Mouse (Mus musculus): ENCODE results near the gene Nbeal1.
"Not testable (repeated sequence)": the region's sequence is repeated elsewhere in the genome, so short reads cannot be mapped to it uniquely, and the experiment has no call there.

Nbeal1 gene
- long read RNA-seq, experiment 1, partial matches to known transcripts = 3 of 7 reads
- long read RNA-seq, experiment 1, other reads (novel, unspliced or antisense) = 4 of 7 reads
- long read RNA-seq, experiment 2, partial matches to known transcripts = 3 of 9 reads
- long read RNA-seq, experiment 2, other reads (novel, unspliced or antisense) = 5 of 9 reads

- intact Hi-C loops (cut with DNase I) = no loop called here
These were observed at the start of gene Nbeal1 for GRCm38 (mm10) chr1:60179932-60180783. Gene Nbeal1, plus strand, starts transcription at chr1:60180599.

DNA sequence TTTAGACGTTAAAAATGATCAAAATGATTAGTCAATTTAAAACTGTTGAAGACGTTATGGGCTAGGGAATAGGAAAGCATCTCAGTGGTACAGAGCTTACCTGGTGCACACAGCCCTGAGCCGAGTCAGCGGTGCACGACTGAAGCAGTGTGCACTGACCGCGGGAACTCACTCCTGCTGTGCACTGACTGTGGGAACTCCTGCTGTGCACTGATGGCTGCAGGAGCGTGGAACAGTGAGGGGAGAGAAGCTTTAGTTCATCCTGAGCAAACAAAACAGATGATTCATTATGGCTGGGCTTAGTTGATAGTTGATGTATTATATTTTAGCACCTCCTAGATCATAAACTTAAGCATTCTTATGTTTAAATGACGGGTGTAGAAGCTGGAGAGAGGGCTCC, 43.1 kb upstream of the Nbeal1 start:
- intact Hi-C loops (cut with DNase I) = no loop called here

DNA sequence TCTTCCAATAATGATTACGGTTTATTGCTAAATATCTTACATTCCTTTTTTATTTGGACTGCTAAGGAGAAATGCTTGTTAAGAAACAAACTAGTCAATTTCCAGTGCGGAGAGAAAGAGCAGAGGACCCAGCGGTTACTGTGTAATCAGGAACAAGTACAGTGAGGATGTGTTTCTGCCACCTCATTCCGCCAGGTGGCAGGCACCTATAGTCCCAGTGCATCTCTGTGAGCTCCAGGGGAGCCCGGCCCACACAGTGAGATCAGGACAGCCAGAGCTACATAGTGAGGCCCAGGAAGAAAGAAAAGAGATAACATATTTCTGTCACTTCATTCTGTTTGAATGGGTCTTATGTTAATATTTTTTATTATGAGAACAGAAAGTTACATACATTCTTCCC, 27.7 kb upstream of the Nbeal1 start:
- intact Hi-C loops (cut with DNase I) = loop anchor here (10.0 kb wide), 1 partner anchor 92 kb away; no protein-coding TSS in a partner anchor

GRCm38 (mm10) chr1:60156651-60157050, 23.7 kb upstream of the Nbeal1 start:
- intact Hi-C loops (cut with DNase I) = loop anchor here (10.0 kb wide), 1 partner anchor 88 kb away; no protein-coding TSS in a partner anchor

- intact Hi-C loops (cut with DNase I) = loop anchor here (10.0 kb wide), 1 partner anchor 86 kb away; no protein-coding TSS in a partner anchor
These were observed 22.0 kb upstream of the Nbeal1 start for GRCm38 (mm10) chr1:60158411-60158810.

GRCm38 (mm10) chr1:60163676-60164075, 16.7 kb upstream of the Nbeal1 start:
- intact Hi-C loops (cut with DNase I) = loop anchor here (5.0 kb wide), 1 partner anchor 34 kb away; no protein-coding TSS in a partner anchor

- intact Hi-C loops (cut with DNase I) = no loop called here
These were observed 10.8 kb upstream of the Nbeal1 start for GRCm38 (mm10) chr1:60169626-60170025.

DNA sequence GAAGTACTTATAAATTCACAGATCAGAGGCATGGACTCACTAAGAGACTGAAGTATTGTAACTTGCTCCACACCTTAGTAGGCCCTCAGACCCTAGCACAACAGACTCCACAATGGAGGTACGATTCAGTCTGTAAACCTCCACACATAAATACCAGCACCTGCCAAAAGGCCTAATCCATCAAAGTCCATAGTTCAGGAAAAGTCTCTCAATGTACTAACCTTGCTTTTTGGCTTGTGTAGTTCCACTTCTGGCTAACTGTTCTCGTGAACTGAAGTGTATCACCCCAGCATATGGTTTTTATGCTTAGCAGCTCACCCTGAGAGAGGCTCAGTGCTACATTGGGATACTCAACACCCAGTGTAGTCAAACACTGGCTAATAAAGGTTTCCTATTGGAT, 10.1 kb upstream of the Nbeal1 start:
- intact Hi-C loops (cut with DNase I) = no loop called here

GRCm38 (mm10) chr1:60173119-60173518, 7.3 kb upstream of the Nbeal1 start:
- intact Hi-C loops (cut with DNase I) = no loop called here

GRCm38 (mm10) chr1:60177814-60178213, 2.6 kb upstream of the Nbeal1 start:
- intact Hi-C loops (cut with DNase I) = not testable (repeated sequence)

DNA sequence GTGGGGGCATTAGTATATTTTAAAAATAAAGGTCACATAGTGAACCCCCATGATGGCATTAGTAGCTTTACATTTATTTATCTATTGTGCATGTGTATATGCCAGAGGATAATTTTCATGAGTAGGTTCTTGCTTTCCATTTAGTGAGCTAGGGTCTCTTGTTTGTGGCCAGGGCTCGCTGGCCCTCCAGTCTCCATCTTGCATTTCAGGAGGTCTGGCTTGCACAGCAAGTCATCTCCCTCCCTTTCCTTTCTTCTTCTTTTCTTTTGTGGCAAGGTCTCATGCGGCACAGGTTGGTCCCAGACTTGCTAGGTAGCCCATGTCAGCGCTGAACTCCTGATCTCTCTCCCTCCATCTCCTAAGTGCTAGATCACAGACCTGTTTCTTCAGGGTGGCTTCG, 1.0 kb upstream of the Nbeal1 start:
- intact Hi-C loops (cut with DNase I) = no loop called here

DNA sequence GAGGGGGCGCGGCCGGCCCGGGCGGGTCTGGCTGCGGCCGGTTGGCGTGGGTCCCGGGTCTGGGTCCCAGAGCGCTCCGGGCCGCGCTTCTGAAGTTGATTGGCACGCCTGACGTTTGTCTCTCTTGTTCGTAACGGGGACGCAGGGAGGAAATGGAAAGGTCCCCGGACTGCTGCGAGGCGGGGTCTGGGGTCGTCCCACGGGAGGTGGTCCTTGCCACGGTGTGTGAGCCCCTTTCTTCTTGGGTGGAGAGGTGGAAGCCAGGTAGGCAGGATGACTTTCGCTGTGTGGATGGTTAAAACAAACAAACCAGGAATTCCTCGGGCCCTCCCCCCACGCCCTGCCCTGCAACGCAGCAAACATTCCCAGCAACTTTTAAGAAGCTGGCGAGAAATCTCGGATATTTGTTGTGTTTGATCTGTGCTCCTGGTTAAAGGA, 404 bp downstream of the Nbeal1 start:
- intact Hi-C loops (cut with DNase I) = no loop called here

DNA sequence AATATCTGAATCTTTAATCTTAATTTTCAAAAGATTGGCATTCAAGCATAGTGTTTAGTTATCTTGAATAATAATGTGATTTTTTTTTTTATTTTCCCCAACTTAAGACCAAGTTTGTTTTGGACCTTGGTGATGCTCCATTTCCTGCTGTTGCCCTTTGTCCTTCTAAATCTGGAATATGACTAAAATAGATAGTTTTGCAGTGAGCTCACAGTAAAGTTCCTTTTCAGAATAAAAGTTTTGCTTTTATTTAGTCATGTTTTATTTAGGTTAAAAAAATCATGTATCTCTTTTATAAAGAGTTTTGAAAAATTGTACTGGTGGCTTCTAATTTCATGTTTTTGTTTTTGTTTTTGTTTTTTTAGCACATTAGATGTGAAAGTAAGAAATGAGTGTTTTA, 8.1 kb downstream of the Nbeal1 start:
- intact Hi-C loops (cut with DNase I) = no loop called here

DNA sequence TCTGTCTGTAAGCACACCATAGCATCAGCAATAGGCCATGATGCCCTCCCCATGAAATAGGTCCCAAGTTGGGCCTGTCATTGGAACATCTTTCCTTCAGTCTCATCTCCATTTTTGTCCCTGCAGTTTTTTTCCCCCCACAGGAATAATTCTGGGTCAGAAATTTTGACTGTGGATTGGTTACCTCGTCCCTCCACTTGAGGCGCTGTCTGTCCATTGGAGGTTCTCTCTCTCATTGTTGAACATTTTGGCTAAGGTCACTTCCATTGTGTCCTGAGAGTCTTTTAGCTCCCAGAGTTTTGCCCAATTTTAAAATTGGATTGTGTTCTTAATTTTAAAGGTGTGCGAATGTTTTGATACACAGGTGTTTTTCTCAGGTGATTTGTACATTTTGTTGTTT, 16.4 kb downstream of the Nbeal1 start:
- intact Hi-C loops (cut with DNase I) = loop anchor here (5.0 kb wide), 1 partner anchor 35 kb away; no protein-coding TSS in a partner anchor

DNA sequence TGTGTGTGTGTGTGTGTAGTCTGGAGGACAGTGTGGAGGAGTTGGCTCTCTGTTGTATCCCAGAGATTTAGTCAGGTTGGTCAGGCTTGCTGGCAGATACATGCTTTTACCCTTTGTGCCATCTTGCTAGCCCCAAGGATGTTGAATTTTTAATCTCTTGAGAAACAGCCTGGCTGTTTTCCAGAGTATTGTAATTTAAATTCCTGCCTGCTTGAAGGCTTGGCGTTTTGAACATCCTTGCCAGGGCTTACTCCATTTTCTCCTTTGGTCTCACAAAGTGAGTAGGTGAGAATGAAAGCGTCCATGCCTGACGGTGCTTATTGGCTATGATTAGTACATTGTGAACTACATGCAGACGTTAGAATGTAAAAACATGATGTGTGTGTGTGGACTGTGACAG, 18.6 kb downstream of the Nbeal1 start:
- intact Hi-C loops (cut with DNase I) = loop anchor here (5.0 kb wide), 1 partner anchor 37 kb away; no protein-coding TSS in a partner anchor

- intact Hi-C loops (cut with DNase I) = no loop called here
These were observed 55.9 kb downstream of the Nbeal1 start for GRCm38 (mm10) chr1:60236261-60236660.

GRCm38 (mm10) chr1:60240430-60240829, 60.0 kb downstream of the Nbeal1 start:
- intact Hi-C loops (cut with DNase I) = loop anchor here (10.0 kb wide), 1 partner anchor 86 kb away; no protein-coding TSS in a partner anchor

- intact Hi-C loops (cut with DNase I) = no loop called here
These were observed 87.7 kb downstream of the Nbeal1 start for GRCm38 (mm10) chr1:60268113-60268512.

GRCm38 (mm10) chr1:60269314-60269713, 88.9 kb downstream of the Nbeal1 start:
- intact Hi-C loops (cut with DNase I) = no loop called here

- intact Hi-C loops (cut with DNase I) = no loop called here
These were observed 92.1 kb downstream of the Nbeal1 start for GRCm38 (mm10) chr1:60272471-60272870.

GRCm38 (mm10) chr1:60293921-60294320, 113.5 kb downstream of the Nbeal1 start:
- intact Hi-C loops (cut with DNase I) = no loop called here
